Comparison of ENCODE assay signal across 14 mouse cellular contexts in the genomic region with DNA sequence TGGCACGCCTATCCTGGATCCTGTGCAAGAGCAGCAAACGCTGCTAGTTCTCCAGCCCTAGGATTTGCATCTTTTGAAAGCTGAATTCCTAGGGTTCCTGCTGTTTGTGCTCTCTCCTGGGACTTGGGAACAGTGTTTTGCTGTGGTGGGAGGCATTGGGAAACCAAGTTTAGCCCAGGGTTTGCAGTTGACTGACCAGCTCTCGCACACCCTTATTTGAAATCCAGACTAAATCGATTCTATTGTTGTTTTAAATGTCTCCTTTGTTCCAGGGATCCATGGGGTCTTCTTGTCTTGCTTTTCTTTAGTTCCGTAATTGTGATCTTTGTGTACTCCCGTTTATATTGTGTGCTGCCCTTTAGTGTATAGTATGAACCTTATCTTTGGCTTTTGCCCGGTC. TPM values are rescaled to one million over a fixed set of nuclear protein-coding genes. Genes with fewer than 3 reads are reported as not detected.
A peak's percentile ranks its signal among the peaks of the same experiment; 100 is the strongest.
DNase-seq lines count a peak whose midpoint lies in the region; ATAC-seq and TF ChIP-seq lines count a peak whose summit lies in the region.
"Had no signal": no experiment of that assay in that cellular context is flagged by ENCODE, and none has a peak within 500 bp of the region (broad histone marks: within the 10 kb centered on the region; RNA-seq: fewer than 3 reads in every experiment).

No protein-coding gene starts in this region.

- WGBS in intestine, embryonic 15.5 days: 72% methylated on average over 7 of the region's 7 CpGs
- WGBS in intestine, postnatal 0 days: 71% methylated on average over 7 of the region's 7 CpGs
- 50% methylated on average over 7 of the region's 7 CpGs for WGBS in midbrain, postnatal 0 days
- WGBS in midbrain, embryonic 15.5 days: 39% methylated on average over 7 of the region's 7 CpGs
- WGBS in forebrain, embryonic 12.5 days: 33% methylated on average over 7 of the region's 7 CpGs
- 24% methylated on average over 7 of the region's 7 CpGs for WGBS in neural tube, embryonic 14.5 days
- 73% methylated on average over 7 of the region's 7 CpGs for WGBS in heart, embryonic 10.5 days

- H3K9me3 ChIP-seq in intestine, embryonic 15.5 days: no peaks in the 10 kb centered on the region
- no peaks in the 10 kb centered on the region for H3K9me3 ChIP-seq in intestine, postnatal 0 days (ENCODE audit: control insufficient read depth)
- H3K9me3 ChIP-seq in midbrain, postnatal 0 days (ENCODE audit: low read length): no peaks in the 10 kb centered on the region
- no peaks in the 10 kb centered on the region for H3K9me3 ChIP-seq in midbrain, embryonic 15.5 days
- no peaks in the 10 kb centered on the region for H3K9me3 ChIP-seq in forebrain, embryonic 12.5 days
- H3K9me3 ChIP-seq in neural tube, embryonic 14.5 days (ENCODE audit: control insufficient read depth, low read length): no peaks in the 10 kb centered on the region
- no peaks in the 10 kb centered on the region for H3K9me3 ChIP-seq in heart, embryonic 10.5 days

- H3K4me2 ChIP-seq in intestine, embryonic 15.5 days (replicated peaks): no peak overlapping the region
- no peak overlapping the region for H3K4me2 ChIP-seq in intestine, postnatal 0 days (replicated peaks; ENCODE audit: low read depth)
- no peak overlapping the region for H3K4me2 ChIP-seq in midbrain, postnatal 0 days (ENCODE audit: low read depth, low read length, poor library complexity, severe bottlenecking)
- no peak overlapping the region for H3K4me2 ChIP-seq in midbrain, embryonic 15.5 days
- no peak overlapping the region for H3K4me2 ChIP-seq in forebrain, embryonic 12.5 days
- no peak overlapping the region for H3K4me2 ChIP-seq in neural tube, embryonic 14.5 days (ENCODE audit: low read depth, low read length)

- H3K27ac ChIP-seq in intestine, embryonic 15.5 days: no peak overlapping the region
- no peak overlapping the region for H3K27ac ChIP-seq in intestine, postnatal 0 days (ENCODE audit: low read depth, low read length)
- H3K27ac ChIP-seq in midbrain, postnatal 0 days (ENCODE audit: low read depth, low read length): 0 out of 2 replicates have a peak overlapping the region, but pooled peaks have one; percentile 2
- no peak overlapping the region for H3K27ac ChIP-seq in midbrain, embryonic 15.5 days
- peak overlapping the region; percentile 48 for H3K27ac ChIP-seq in forebrain, embryonic 12.5 days
- H3K27ac ChIP-seq in neural tube, embryonic 14.5 days (ENCODE audit: low read depth, low read length): peak overlapping the region; percentile 25; the same call in 1 of the 2 replicates
- H3K27ac ChIP-seq in heart, embryonic 10.5 days: no peak overlapping the region
- H3K27ac ChIP-seq: heart, adult 2 months had no signal

- H3K4me1 ChIP-seq in intestine, embryonic 15.5 days (replicated peaks): peaks cover 9% of the 10 kb centered on the region; the same call in 1 of the 2 replicates
- no peaks in the 10 kb centered on the region for H3K4me1 ChIP-seq in intestine, postnatal 0 days (replicated peaks; ENCODE audit: control insufficient read depth, insufficient read depth, low read length)
- peaks cover 3% of the 10 kb centered on the region; the same call in 1 of the 2 replicates for H3K4me1 ChIP-seq in midbrain, postnatal 0 days (ENCODE audit: insufficient read depth, low read length)
- H3K4me1 ChIP-seq in midbrain, embryonic 15.5 days: peaks cover 7% of the 10 kb centered on the region; the same call in 1 of the 2 replicates
- peaks cover 65% of the 10 kb centered on the region for H3K4me1 ChIP-seq in forebrain, embryonic 12.5 days
- 0 out of 2 replicates have a peak, but pooled peaks cover 5% of the 10 kb centered on the region for H3K4me1 ChIP-seq in neural tube, embryonic 14.5 days (ENCODE audit: control insufficient read depth, insufficient read depth, low read length)
- peaks cover 21% of the 10 kb centered on the region for H3K4me1 ChIP-seq in heart, embryonic 10.5 days

- no peaks in the 10 kb centered on the region for H3K36me3 ChIP-seq in intestine, embryonic 15.5 days
- no peaks in the 10 kb centered on the region for H3K36me3 ChIP-seq in intestine, postnatal 0 days (ENCODE audit: control insufficient read depth, insufficient read depth)
- no peaks in the 10 kb centered on the region for H3K36me3 ChIP-seq in midbrain, postnatal 0 days (ENCODE audit: insufficient read depth, low read length)
- H3K36me3 ChIP-seq in midbrain, embryonic 15.5 days (replicated peaks): no peaks in the 10 kb centered on the region
- H3K36me3 ChIP-seq in forebrain, embryonic 12.5 days (replicated peaks): no peaks in the 10 kb centered on the region
- no peaks in the 10 kb centered on the region for H3K36me3 ChIP-seq in neural tube, embryonic 14.5 days (ENCODE audit: control insufficient read depth, insufficient read depth, low read length)
- H3K36me3 ChIP-seq in heart, embryonic 10.5 days: no peaks in the 10 kb centered on the region

- DNase-seq in midbrain, postnatal 0 days (ENCODE audit: low spot score): no peak
- no peak for DNase-seq in heart, embryonic 10.5 days (ENCODE audit: low spot score)
- no peak for DNase-seq in frontal cortex, postnatal 14 days (ENCODE audit: low spot score in 2 of 2)
- DNase-seq: heart, adult 2 months; heart, postnatal 14 days; liver, postnatal 0 days; thymus, adult 2 months had no signal

- no peak overlapping the region for H3K4me3 ChIP-seq in intestine, embryonic 15.5 days (replicated peaks)
- no peak overlapping the region for H3K4me3 ChIP-seq in intestine, postnatal 0 days (ENCODE audit: low read depth, low read length)
- H3K4me3 ChIP-seq in midbrain, postnatal 0 days (ENCODE audit: low read depth, low read length): no peak overlapping the region
- H3K4me3 ChIP-seq in midbrain, embryonic 15.5 days: no peak overlapping the region
- no peak overlapping the region for H3K4me3 ChIP-seq in forebrain, embryonic 12.5 days (replicated peaks)
- H3K4me3 ChIP-seq in neural tube, embryonic 14.5 days (ENCODE audit: low read depth, low read length): no peak overlapping the region
- H3K4me3 ChIP-seq in heart, embryonic 10.5 days: no peak overlapping the region
- H3K4me3 ChIP-seq: erythroblast, embryonic 14.5 days; heart, adult 2 months had no signal

- peak; percentile 3; the same call in 1 of the 2 replicates for ATAC-seq in intestine, embryonic 15.5 days
- no peak for ATAC-seq in intestine, postnatal 0 days
- no peak for ATAC-seq in midbrain, postnatal 0 days (ENCODE audit: low FRiP score)
- no peak for ATAC-seq in midbrain, embryonic 15.5 days (replicated peaks)
- no peak for ATAC-seq in forebrain, embryonic 12.5 days (ENCODE audit: low FRiP score)
- no peak for ATAC-seq in neural tube, embryonic 14.5 days (ENCODE audit: low read depth)
- ATAC-seq: liver, postnatal 0 days had no signal

- no peak for TF ChIP-seq CTCF in intestine, postnatal 0 days (IDR thresholded peaks at IDR 0.05; ENCODE audit: low read depth)
- TF ChIP-seq CTCF in midbrain, postnatal 0 days (IDR thresholded peaks at IDR 0.05): no peak

- H3K9ac ChIP-seq in intestine, embryonic 15.5 days: no peak overlapping the region
- H3K9ac ChIP-seq in intestine, postnatal 0 days (ENCODE audit: low read depth, low read length): no peak overlapping the region
- H3K9ac ChIP-seq in midbrain, postnatal 0 days (replicated peaks; ENCODE audit: low read length, poor library complexity, severe bottlenecking): no peak overlapping the region
- H3K9ac ChIP-seq in midbrain, embryonic 15.5 days: no peak overlapping the region
- no peak overlapping the region for H3K9ac ChIP-seq in forebrain, embryonic 12.5 days
- H3K9ac ChIP-seq in neural tube, embryonic 14.5 days (replicated peaks; ENCODE audit: low read depth, low read length): no peak overlapping the region
- H3K9ac ChIP-seq: liver, postnatal 0 days had no signal

- no peaks in the 10 kb centered on the region for H3K27me3 ChIP-seq in intestine, embryonic 15.5 days (replicated peaks)
- H3K27me3 ChIP-seq in intestine, postnatal 0 days (replicated peaks; ENCODE audit: control insufficient read depth, insufficient read depth, low read length): no peaks in the 10 kb centered on the region
- H3K27me3 ChIP-seq in midbrain, postnatal 0 days (ENCODE audit: insufficient read depth, low read length): no peaks in the 10 kb centered on the region
- no peaks in the 10 kb centered on the region for H3K27me3 ChIP-seq in midbrain, embryonic 15.5 days (replicated peaks)
- no peaks in the 10 kb centered on the region for H3K27me3 ChIP-seq in forebrain, embryonic 12.5 days
- no peaks in the 10 kb centered on the region for H3K27me3 ChIP-seq in neural tube, embryonic 14.5 days (ENCODE audit: control insufficient read depth, insufficient read depth, low read length)
- H3K27me3 ChIP-seq in heart, embryonic 10.5 days (ENCODE audit: insufficient read depth, poor library complexity, severe bottlenecking): no peaks in the 10 kb centered on the region

RNA-seq across cellular contexts. Expression of gene Igsf11, which starts 52.6 kb away (rescaled TPM):
- 1.7 TPM in 2 replicates for polyA plus RNA-seq in intestine, embryonic 15.5 days (2015; fragmentation: Nextera tagmentation; extraction: Ambion mirVana)
- 1.2 and 1.6 TPM in 2 replicates for polyA plus RNA-seq in intestine, postnatal 0 days (2015; fragmentation: Nextera tagmentation; extraction: Ambion mirVana)
- total RNA-seq in midbrain, postnatal 0 days (2014; rRNA removed): 13.0 and 18.7 TPM in 2 replicates
- polyA plus RNA-seq in midbrain, postnatal 0 days (2015; fragmentation: Nextera tagmentation; extraction: Ambion mirVana): 3.1 TPM in 2 replicates
- 1.8 and 2.4 TPM in 2 replicates for polyA plus RNA-seq in midbrain, embryonic 15.5 days (2015; fragmentation: Nextera tagmentation; extraction: Ambion mirVana)
- polyA plus RNA-seq in forebrain, embryonic 12.5 days (2016; fragmentation: Nextera tagmentation; extraction: Ambion mirVana): 4.3 and 6.5 TPM in 2 replicates
- polyA plus RNA-seq in neural tube, embryonic 14.5 days (2014; fragmentation: Nextera tagmentation; extraction: Ambion mirVana): 3.5 and 3.7 TPM in 2 replicates
- 0.85 and 1.8 TPM in 2 replicates for polyA plus RNA-seq in heart, embryonic 10.5 days (2016; fragmentation: Nextera tagmentation; extraction: Ambion mirVana)
- total RNA-seq: MEL had no signal
- polyA plus RNA-seq: erythroblast, embryonic 14.5 days had no signal

Comparison
In these comparisons a context has a peak if more than half of its experiments do, and no peak if none do; other contexts are left out.
1. H3K27ac ChIP-seq: peak in midbrain, postnatal 0 days (single experiment), forebrain, embryonic 12.5 days (single experiment) and neural tube, embryonic 14.5 days (single experiment); none in intestine, embryonic 15.5 days (single experiment), intestine, postnatal 0 days (single experiment), midbrain, embryonic 15.5 days (single experiment) and heart, embryonic 10.5 days (single experiment).